Mouse (Mus musculus): ENCODE measurements at regions not wholly inside any gene's neighbourhood (a gene's known extent, or its start where the extent isn't known, plus 50 kb on each side); places are given as distances from the start of the nearest gene placed in this dataset.

- Histone ChIP-seq H3K4me3 (ENCODE audit: low read depth, low read length) (no peak overlapping the region), H3K9ac (replicated peaks; ENCODE audit: low read depth, low read length) (no peak overlapping the region), H3K27ac (ENCODE audit: low read depth, low read length) (no peak overlapping the region), H3K4me2 (ENCODE audit: low read depth, low read length) (no peak overlapping the region), H3K9me3 (ENCODE audit: control insufficient read depth, low read length) (no peaks in the 10 kb centered on the region), H3K27me3 (ENCODE audit: control insufficient read depth, insufficient read depth, low read length) (no peaks in the 10 kb centered on the region), H3K36me3 (ENCODE audit: control insufficient read depth, insufficient read depth, low read length) (no peaks in the 10 kb centered on the region), H3K4me1 (ENCODE audit: control insufficient read depth, insufficient read depth, low read length) (no peaks in the 10 kb centered on the region)
- WGBS, result 49% methylated on average over 2 of the region's 2 CpGs
- no peak for ATAC-seq (ENCODE audit: low read depth)
Observed at GRCm38 (mm10) chr8:30439423-30439822, 2989.1 kb upstream of the 5930422O12Rik start.

- Histone ChIP-seq H3K27me3 (ENCODE audit: control insufficient read depth, insufficient read depth, low read length) (no peaks in the 10 kb centered on the region), H3K4me2 (ENCODE audit: low read depth, low read length) (no peak overlapping the region), H3K9ac (replicated peaks; ENCODE audit: low read depth, low read length) (no peak overlapping the region), H3K4me1 (ENCODE audit: control insufficient read depth, insufficient read depth, low read length) (no peaks in the 10 kb centered on the region), H3K4me3 (ENCODE audit: low read depth, low read length) (no peak overlapping the region), H3K27ac (ENCODE audit: low read depth, low read length) (no peak overlapping the region), H3K36me3 (ENCODE audit: control insufficient read depth, insufficient read depth, low read length) (no peaks in the 10 kb centered on the region), H3K9me3 (ENCODE audit: control insufficient read depth, low read length) (no peaks in the 10 kb centered on the region)
- WGBS, result 94% methylated on average over 1 of the region's 1 CpGs
- ATAC-seq (ENCODE audit: low read depth), result no peak
Observed at GRCm38 (mm10) chr8:30441821-30442220, 2986.7 kb upstream of the 5930422O12Rik start.

GRCm38 (mm10) chr8:30443874-30444273, 2984.6 kb upstream of the 5930422O12Rik start:
- H3K27ac ChIP-seq (ENCODE audit: low read depth, low read length), result no peak overlapping the region
- WGBS, result 73% methylated on average over 2 of the region's 2 CpGs
- no peaks in the 10 kb centered on the region for H3K27me3 ChIP-seq (ENCODE audit: control insufficient read depth, insufficient read depth, low read length)
- no peaks in the 10 kb centered on the region for H3K9me3 ChIP-seq (ENCODE audit: control insufficient read depth, low read length)
- H3K4me3 ChIP-seq (ENCODE audit: low read depth, low read length), result no peak overlapping the region
- no peaks in the 10 kb centered on the region for H3K36me3 ChIP-seq (ENCODE audit: control insufficient read depth, insufficient read depth, low read length)
- ATAC-seq (ENCODE audit: low read depth), result no peak
- H3K4me2 ChIP-seq (ENCODE audit: low read depth, low read length), result no peak overlapping the region
- H3K9ac ChIP-seq (replicated peaks; ENCODE audit: low read depth, low read length), result no peak overlapping the region
- no peaks in the 10 kb centered on the region for H3K4me1 ChIP-seq (ENCODE audit: control insufficient read depth, insufficient read depth, low read length)

GRCm38 (mm10) chr8:30444274-30444673, 2984.2 kb upstream of the 5930422O12Rik start:
- Histone ChIP-seq H3K9ac (replicated peaks; ENCODE audit: low read depth, low read length) (no peak overlapping the region), H3K36me3 (ENCODE audit: control insufficient read depth, insufficient read depth, low read length) (no peaks in the 10 kb centered on the region), H3K27me3 (ENCODE audit: control insufficient read depth, insufficient read depth, low read length) (no peaks in the 10 kb centered on the region), H3K27ac (ENCODE audit: low read depth, low read length) (no peak overlapping the region), H3K4me2 (ENCODE audit: low read depth, low read length) (no peak overlapping the region), H3K4me3 (ENCODE audit: low read depth, low read length) (no peak overlapping the region), H3K9me3 (ENCODE audit: control insufficient read depth, low read length) (no peaks in the 10 kb centered on the region), H3K4me1 (ENCODE audit: control insufficient read depth, insufficient read depth, low read length) (no peaks in the 10 kb centered on the region)
- 87% methylated on average over 4 of the region's 4 CpGs for WGBS
- no peak for ATAC-seq (ENCODE audit: low read depth)

GRCm38 (mm10) chr8:30458136-30458535, 2970.4 kb upstream of the 5930422O12Rik start:
- Histone ChIP-seq H3K4me2 (ENCODE audit: low read depth, low read length) (no peak overlapping the region), H3K27ac (ENCODE audit: low read depth, low read length) (no peak overlapping the region), H3K9ac (replicated peaks; ENCODE audit: low read depth, low read length) (no peak overlapping the region), H3K4me1 (ENCODE audit: control insufficient read depth, insufficient read depth, low read length) (no peaks in the 10 kb centered on the region), H3K4me3 (ENCODE audit: low read depth, low read length) (no peak overlapping the region), H3K27me3 (ENCODE audit: control insufficient read depth, insufficient read depth, low read length) (no peaks in the 10 kb centered on the region), H3K36me3 (ENCODE audit: control insufficient read depth, insufficient read depth, low read length) (no peaks in the 10 kb centered on the region), H3K9me3 (ENCODE audit: control insufficient read depth, low read length) (no peaks in the 10 kb centered on the region)
- no peak for ATAC-seq (ENCODE audit: low read depth)
- 18% methylated on average over 4 of the region's 4 CpGs for WGBS

- Histone ChIP-seq H3K27ac (ENCODE audit: low read depth, low read length) (no peak overlapping the region), H3K9ac (replicated peaks; ENCODE audit: low read depth, low read length) (no peak overlapping the region), H3K4me1 (ENCODE audit: control insufficient read depth, insufficient read depth, low read length) (no peaks in the 10 kb centered on the region), H3K4me2 (ENCODE audit: low read depth, low read length) (no peak overlapping the region), H3K9me3 (ENCODE audit: control insufficient read depth, low read length) (no peaks in the 10 kb centered on the region), H3K36me3 (ENCODE audit: control insufficient read depth, insufficient read depth, low read length) (no peaks in the 10 kb centered on the region), H3K27me3 (ENCODE audit: control insufficient read depth, insufficient read depth, low read length) (no peaks in the 10 kb centered on the region), H3K4me3 (ENCODE audit: low read depth, low read length) (no peak overlapping the region)
- 56% methylated on average over 3 of the region's 3 CpGs for WGBS
- no peak for ATAC-seq (ENCODE audit: low read depth)
Observed at GRCm38 (mm10) chr8:30482956-30483355, 2945.6 kb upstream of the 5930422O12Rik start.

GRCm38 (mm10) chr8:30494851-30495355, 2933.6 kb upstream of the 5930422O12Rik start:
- ATAC-seq (ENCODE audit: low read depth), result peak; percentile 90
- H3K36me3 ChIP-seq (ENCODE audit: control insufficient read depth, insufficient read depth, low read length), result no peaks in the 10 kb centered on the region
- 34% methylated on average over 6 of the region's 6 CpGs for WGBS
- no peak overlapping the region for H3K27ac ChIP-seq (ENCODE audit: low read depth, low read length)
- H3K4me1 ChIP-seq (ENCODE audit: control insufficient read depth, insufficient read depth, low read length), result no peaks in the 10 kb centered on the region
- H3K9ac ChIP-seq (replicated peaks; ENCODE audit: low read depth, low read length), result no peak overlapping the region
- H3K27me3 ChIP-seq (ENCODE audit: control insufficient read depth, insufficient read depth, low read length), result no peaks in the 10 kb centered on the region
- H3K9me3 ChIP-seq (ENCODE audit: control insufficient read depth, low read length), result no peaks in the 10 kb centered on the region
- H3K4me2 ChIP-seq (ENCODE audit: low read depth, low read length), result no peak overlapping the region
- no peak overlapping the region for H3K4me3 ChIP-seq (ENCODE audit: low read depth, low read length)

- Histone ChIP-seq H3K4me3 (ENCODE audit: low read depth, low read length) (no peak overlapping the region), H3K4me1 (ENCODE audit: control insufficient read depth, insufficient read depth, low read length) (no peaks in the 10 kb centered on the region), H3K27ac (ENCODE audit: low read depth, low read length) (no peak overlapping the region), H3K9ac (replicated peaks; ENCODE audit: low read depth, low read length) (no peak overlapping the region), H3K36me3 (ENCODE audit: control insufficient read depth, insufficient read depth, low read length) (no peaks in the 10 kb centered on the region), H3K27me3 (ENCODE audit: control insufficient read depth, insufficient read depth, low read length) (no peaks in the 10 kb centered on the region), H3K9me3 (ENCODE audit: control insufficient read depth, low read length) (no peaks in the 10 kb centered on the region), H3K4me2 (ENCODE audit: low read depth, low read length) (no peak overlapping the region)
- no peak for ATAC-seq (ENCODE audit: low read depth)
- 64% methylated on average over 2 of the region's 2 CpGs for WGBS
Observed at GRCm38 (mm10) chr8:30502164-30502563, 2926.3 kb upstream of the 5930422O12Rik start.

- no peak for ATAC-seq (ENCODE audit: low read depth)
- Histone ChIP-seq H3K9me3 (ENCODE audit: control insufficient read depth, low read length) (no peaks in the 10 kb centered on the region), H3K36me3 (ENCODE audit: control insufficient read depth, insufficient read depth, low read length) (no peaks in the 10 kb centered on the region), H3K4me1 (ENCODE audit: control insufficient read depth, insufficient read depth, low read length) (no peaks in the 10 kb centered on the region), H3K4me2 (ENCODE audit: low read depth, low read length) (no peak overlapping the region), H3K27me3 (ENCODE audit: control insufficient read depth, insufficient read depth, low read length) (no peaks in the 10 kb centered on the region), H3K4me3 (ENCODE audit: low read depth, low read length) (no peak overlapping the region), H3K9ac (replicated peaks; ENCODE audit: low read depth, low read length) (no peak overlapping the region), H3K27ac (ENCODE audit: low read depth, low read length) (no peak overlapping the region)
- WGBS, result 89% methylated on average over 2 of the region's 2 CpGs
Observed at GRCm38 (mm10) chr8:30511358-30511757, 2917.2 kb upstream of the 5930422O12Rik start.
